Mouse (Mus musculus): ENCODE measurements at regions not wholly inside any gene's neighbourhood (a gene's known extent, or its start where the extent isn't known, plus 50 kb on each side); places are given as distances from the start of the nearest gene placed in this dataset.

DNA sequence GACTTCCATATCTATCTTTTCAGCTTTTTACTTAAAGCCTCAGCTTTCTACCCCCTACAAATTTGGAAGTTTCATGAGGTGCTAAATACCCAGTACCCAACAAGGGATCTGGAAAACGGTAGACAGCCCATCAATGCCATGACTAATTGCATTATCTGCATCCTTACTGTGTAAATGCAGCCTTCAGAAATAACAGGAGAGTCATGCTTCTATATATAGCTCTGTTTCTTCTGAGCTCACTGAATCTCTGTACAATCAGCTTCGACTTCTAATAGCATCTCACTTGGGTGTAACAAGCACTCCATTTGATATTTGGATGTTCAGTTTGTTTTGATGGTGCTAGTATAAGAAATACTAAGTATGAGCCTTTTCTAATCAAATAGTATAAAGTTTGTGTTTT lies 120.7 kb downstream of the Tmsb4x start:
- Histone ChIP-seq H3K27me3 (replicated peaks) (no peaks in the 10 kb centered on the region), H3K4me2 (no peak overlapping the region), H3K4me1 (no peaks in the 10 kb centered on the region), H3K36me3 (no peaks in the 10 kb centered on the region), H3K4me3 (no peak overlapping the region), H3K27ac (no peak overlapping the region), H3K9me3 (replicated peaks) (no peaks in the 10 kb centered on the region), H3K9ac (no peak overlapping the region)
- no peak for ATAC-seq
- 40% methylated on average over 2 of the region's 2 CpGs for WGBS (ENCODE audit: insufficient replicate concordance)

DNA sequence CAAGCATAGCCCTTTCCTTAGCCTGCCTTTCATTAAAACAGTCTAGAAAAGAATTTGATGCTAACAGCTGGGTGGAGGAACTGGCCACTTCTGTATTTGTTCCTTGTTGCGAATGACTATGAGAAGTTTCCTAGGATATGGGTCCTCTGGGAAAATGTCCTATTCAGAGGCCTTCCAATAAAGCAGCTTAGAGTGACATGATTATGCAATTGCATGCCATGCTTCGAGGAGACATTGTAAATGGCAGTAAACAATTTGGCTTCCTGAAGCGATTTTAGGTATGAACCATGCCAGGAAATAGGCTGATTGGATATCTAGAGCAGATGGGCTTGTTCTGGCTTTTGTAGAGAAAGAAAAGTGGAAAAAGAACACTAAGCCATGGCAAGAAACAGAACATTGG lies 128.3 kb downstream of the Tmsb4x start:
- Histone ChIP-seq H3K27me3 (replicated peaks) (no peaks in the 10 kb centered on the region; the same call in 1 of the 2 replicates), H3K9me3 (replicated peaks) (no peaks in the 10 kb centered on the region), H3K9ac (no peak overlapping the region), H3K4me1 (no peaks in the 10 kb centered on the region), H3K4me3 (no peak overlapping the region), H3K27ac (no peak overlapping the region), H3K4me2 (no peak overlapping the region), H3K36me3 (no peaks in the 10 kb centered on the region)
- WGBS (ENCODE audit: insufficient replicate concordance): 56% methylated on average over 3 of the region's 3 CpGs
- ATAC-seq: no peak

DNA sequence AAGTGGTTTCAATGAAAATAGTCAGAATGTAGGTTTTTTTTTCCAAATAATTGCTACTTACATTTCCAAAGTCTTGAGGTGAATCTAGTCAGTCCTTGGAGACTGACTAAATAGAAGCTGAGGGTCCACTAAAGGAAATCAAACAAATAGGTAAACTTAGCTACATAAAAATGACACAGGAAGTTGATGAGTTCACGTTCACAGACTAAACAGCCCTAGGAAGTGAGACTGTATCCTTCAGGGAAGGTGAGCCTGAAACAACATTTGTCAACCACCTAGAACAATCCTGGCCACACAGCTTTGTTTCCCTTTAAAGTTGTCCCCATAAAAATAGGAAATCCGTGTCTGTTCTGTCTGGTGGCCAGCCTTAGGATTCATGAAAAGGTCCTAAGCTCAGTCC lies 140.0 kb downstream of the Tmsb4x start:
- ATAC-seq: no peak
- Histone ChIP-seq H3K27ac (no peak overlapping the region), H3K9me3 (replicated peaks) (no peaks in the 10 kb centered on the region), H3K4me1 (no peaks in the 10 kb centered on the region), H3K9ac (no peak overlapping the region), H3K36me3 (no peaks in the 10 kb centered on the region), H3K4me3 (no peak overlapping the region), H3K4me2 (no peak overlapping the region), H3K27me3 (replicated peaks) (0 out of 2 replicates have a peak, but pooled peaks cover 4% of the 10 kb centered on the region)
- WGBS (ENCODE audit: insufficient replicate concordance): 44% methylated on average over 2 of the region's 2 CpGs

DNA sequence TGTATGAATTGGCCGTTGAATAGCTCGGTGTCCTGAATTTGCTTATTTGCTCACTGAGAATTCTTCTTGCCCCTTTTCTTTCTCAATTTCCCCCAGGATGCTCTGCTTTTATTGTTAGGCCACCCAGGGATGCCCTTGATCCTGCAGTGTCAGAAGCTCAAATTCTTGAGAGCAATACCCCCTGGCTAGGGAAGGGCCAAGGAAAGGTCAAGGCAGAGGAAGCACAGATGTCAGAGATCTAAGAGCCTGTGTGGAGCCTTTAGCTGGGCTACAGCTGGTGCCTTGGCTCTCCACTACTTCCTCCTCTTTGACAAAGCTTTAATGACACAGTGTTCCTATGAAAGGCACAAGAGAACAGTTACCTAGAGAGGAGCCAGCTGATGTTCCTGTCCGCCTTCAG lies 141.2 kb downstream of the Tmsb4x start:
- Histone ChIP-seq H3K27ac (no peak overlapping the region), H3K36me3 (no peaks in the 10 kb centered on the region), H3K9ac (no peak overlapping the region), H3K27me3 (replicated peaks) (0 out of 2 replicates have a peak, but pooled peaks cover 4% of the 10 kb centered on the region), H3K4me1 (no peaks in the 10 kb centered on the region), H3K4me2 (no peak overlapping the region), H3K9me3 (replicated peaks) (no peaks in the 10 kb centered on the region), H3K4me3 (no peak overlapping the region)
- ATAC-seq: no peak
- 79% methylated on average over 3 of the region's 3 CpGs for WGBS (ENCODE audit: insufficient replicate concordance)

DNA sequence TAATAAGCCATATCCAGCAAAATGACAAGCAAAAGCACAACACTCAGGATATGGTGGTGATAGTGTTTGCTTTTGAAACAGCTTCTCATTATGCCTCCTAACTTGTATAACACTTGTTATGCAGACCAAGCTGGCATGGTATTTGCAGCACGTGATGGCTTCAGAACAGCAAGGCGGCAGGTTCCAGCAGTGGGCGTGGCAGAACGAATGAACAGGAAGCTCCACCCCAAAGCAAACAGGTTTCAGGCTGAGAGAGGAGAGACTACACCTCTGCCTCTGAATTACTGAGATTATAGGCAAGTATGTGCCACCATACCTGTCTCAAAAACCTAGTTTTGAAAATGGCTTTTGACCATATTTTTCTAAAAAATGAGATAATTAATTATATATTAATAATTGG lies 145.2 kb downstream of the Tmsb4x start:
- ATAC-seq: no peak
- WGBS (ENCODE audit: insufficient replicate concordance): 30% methylated on average over 4 of the region's 4 CpGs

DNA sequence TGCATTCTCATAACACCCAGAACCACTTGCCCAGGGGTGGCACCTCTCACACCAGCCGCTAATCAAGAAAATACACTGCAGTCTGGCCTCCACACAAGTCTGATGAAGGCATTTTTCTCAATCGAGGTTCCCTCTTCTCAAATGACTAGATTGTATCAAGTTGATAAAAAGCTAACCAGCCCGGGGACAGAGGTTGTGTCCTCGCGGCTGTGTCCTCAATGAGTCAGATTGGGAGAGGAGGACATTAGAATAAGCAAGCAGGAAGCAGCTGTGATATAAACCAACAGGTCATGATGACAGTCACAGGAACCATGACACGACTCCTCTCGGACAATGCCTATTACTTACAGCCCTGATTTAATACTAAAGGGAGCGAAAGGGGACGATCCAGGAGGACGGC lies 156.7 kb downstream of the Tmsb4x start:
- Histone ChIP-seq H3K27ac (no peak overlapping the region), H3K27me3 (replicated peaks) (no peaks in the 10 kb centered on the region; the same call in 1 of the 2 replicates), H3K36me3 (no peaks in the 10 kb centered on the region), H3K4me3 (no peak overlapping the region), H3K4me2 (no peak overlapping the region), H3K4me1 (peaks cover 5% of the 10 kb centered on the region; the same call in 1 of the 2 replicates), H3K9me3 (replicated peaks) (no peaks in the 10 kb centered on the region), H3K9ac (no peak overlapping the region)
- no peak for ATAC-seq
- WGBS (ENCODE audit: insufficient replicate concordance): 63% methylated on average over 10 of the region's 10 CpGs

More for the DNA sequence above, 145.2 kb downstream of the Tmsb4x start:
- H3K27me3 ChIP-seq (replicated peaks): peaks cover 4% of the 10 kb centered on the region; the same call in 1 of the 2 replicates
- H3K4me3 ChIP-seq: no peak overlapping the region
- no peaks in the 10 kb centered on the region for H3K4me1 ChIP-seq
- no peaks in the 10 kb centered on the region for H3K36me3 ChIP-seq
- no peaks in the 10 kb centered on the region for H3K9me3 ChIP-seq (replicated peaks)
- no peak overlapping the region for H3K27ac ChIP-seq
- no peak overlapping the region for H3K9ac ChIP-seq
- no peak overlapping the region for H3K4me2 ChIP-seq

DNA sequence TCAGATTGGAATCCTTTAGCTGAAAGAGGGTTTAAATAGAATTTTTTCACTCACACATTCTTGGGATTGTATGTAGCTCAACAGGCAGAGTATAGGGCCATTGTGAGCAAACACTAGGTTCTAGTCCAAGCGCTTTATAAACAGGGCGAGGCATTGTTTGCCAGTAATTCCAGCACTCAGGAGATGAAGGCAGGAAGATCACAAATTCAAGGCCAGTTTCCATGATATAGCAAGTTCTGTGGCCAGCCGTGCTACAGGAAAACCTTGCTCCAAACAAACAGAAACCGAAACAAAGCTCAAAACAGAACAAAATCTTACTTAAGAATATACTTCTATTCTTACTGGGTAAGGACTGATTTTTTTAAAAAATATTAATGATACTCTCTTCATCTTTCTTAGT lies 159.0 kb downstream of the Tmsb4x start:
- Histone ChIP-seq H3K27ac (no peak overlapping the region), H3K9me3 (replicated peaks) (no peaks in the 10 kb centered on the region), H3K4me3 (no peak overlapping the region), H3K4me2 (no peak overlapping the region), H3K27me3 (replicated peaks) (no peaks in the 10 kb centered on the region), H3K36me3 (no peaks in the 10 kb centered on the region), H3K9ac (no peak overlapping the region), H3K4me1 (peaks cover 5% of the 10 kb centered on the region; the same call in 1 of the 2 replicates)
- ATAC-seq: no peak
- 68% methylated on average over 4 of the region's 4 CpGs for WGBS (ENCODE audit: insufficient replicate concordance)

DNA sequence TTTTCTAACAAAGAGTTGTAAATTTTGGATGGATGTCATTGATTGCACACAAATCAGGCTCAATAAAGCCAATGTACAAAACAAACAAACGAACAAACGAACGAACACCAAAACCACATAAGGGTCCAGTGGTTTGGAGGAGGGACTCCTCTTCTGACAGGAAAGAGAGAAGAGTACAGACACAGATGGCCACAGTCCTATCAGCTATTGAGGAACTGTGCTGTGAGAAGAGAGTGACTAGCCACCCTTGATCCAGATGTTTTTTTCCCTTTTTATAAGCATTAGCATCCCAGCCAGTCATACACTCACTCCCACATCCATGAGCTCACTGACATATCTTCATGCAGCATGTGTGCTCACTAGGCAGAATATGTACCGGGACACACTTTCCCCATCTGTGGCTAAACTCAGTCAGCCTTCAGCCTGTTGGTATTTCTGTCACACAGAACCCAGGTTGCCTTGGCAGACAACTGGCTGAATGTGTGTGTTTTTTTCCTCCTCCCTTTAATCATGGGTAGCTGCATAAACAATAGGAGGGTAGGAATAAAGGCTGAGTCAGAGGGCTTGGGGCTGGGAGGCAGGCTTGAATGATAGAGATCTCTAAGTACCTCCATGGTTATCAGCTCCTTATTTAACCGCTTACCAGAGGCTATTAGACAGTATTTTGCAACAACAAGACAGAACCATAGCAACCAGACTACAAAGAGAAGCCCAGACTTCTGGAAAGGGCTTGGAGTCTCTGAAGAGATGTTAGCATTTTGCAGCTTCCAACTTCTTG lies 159.7 kb downstream of the Tmsb4x start:
- Histone ChIP-seq H3K4me3 (no peak overlapping the region), H3K27ac (no peak overlapping the region), H3K36me3 (no peaks in the 10 kb centered on the region), H3K4me1 (peaks cover 5% of the 10 kb centered on the region; the same call in 1 of the 2 replicates), H3K9me3 (replicated peaks) (no peaks in the 10 kb centered on the region), H3K27me3 (replicated peaks) (no peaks in the 10 kb centered on the region; the same call in 1 of the 2 replicates), H3K4me2 (no peak overlapping the region), H3K9ac (no peak overlapping the region)
- 44% methylated on average over 5 of the region's 5 CpGs for WGBS (ENCODE audit: insufficient replicate concordance)
- ATAC-seq: 0 out of 2 replicates have a peak, but pooled peaks have one; percentile 32

DNA sequence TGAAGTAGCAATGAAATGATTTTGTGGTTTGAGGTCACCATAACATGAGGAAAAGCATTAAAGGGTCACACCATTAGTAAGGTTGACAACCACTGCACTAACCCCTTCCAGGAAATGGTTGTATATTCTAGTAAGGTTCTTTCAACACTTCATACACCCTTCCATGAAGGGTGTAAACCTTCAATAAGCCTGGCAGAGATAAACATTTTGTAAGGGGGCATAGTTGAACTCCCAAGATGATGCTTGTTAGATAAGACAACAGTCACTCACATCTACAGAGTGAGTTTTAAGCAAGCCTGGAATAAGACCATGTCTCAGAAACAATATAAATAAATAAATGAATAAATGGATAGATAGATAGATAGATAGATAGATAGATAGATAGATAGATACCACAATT lies 171.1 kb downstream of the Tmsb4x start:
- Histone ChIP-seq H3K36me3 (no peaks in the 10 kb centered on the region), H3K9ac (no peak overlapping the region), H3K27me3 (replicated peaks) (no peaks in the 10 kb centered on the region), H3K9me3 (replicated peaks) (no peaks in the 10 kb centered on the region), H3K4me3 (no peak overlapping the region), H3K4me2 (no peak overlapping the region), H3K27ac (no peak overlapping the region), H3K4me1 (no peaks in the 10 kb centered on the region)
- ATAC-seq: peak; percentile 72

DNA sequence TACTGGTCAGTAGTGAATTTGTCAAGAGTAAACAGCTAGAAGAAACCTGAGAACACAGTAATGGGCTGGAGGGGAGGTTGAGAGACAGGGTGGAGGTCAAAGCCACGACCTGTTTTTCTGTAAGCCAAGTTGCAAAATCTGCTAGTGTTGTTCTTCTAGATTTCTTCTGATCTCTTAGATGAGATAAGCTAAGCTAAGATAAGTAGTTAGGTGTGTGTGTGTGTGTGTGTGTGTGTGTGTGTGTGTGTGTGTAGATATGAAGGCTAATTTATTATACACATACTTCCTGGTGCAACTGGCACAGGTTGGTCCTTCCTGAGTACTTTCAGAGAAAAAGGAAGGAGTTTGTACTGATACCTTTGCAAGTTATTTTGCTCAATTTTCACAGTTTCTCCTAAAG lies 172.8 kb downstream of the Tmsb4x start:
- Histone ChIP-seq H3K4me2 (no peak overlapping the region), H3K4me1 (no peaks in the 10 kb centered on the region)
- no peak for ATAC-seq

DNA sequence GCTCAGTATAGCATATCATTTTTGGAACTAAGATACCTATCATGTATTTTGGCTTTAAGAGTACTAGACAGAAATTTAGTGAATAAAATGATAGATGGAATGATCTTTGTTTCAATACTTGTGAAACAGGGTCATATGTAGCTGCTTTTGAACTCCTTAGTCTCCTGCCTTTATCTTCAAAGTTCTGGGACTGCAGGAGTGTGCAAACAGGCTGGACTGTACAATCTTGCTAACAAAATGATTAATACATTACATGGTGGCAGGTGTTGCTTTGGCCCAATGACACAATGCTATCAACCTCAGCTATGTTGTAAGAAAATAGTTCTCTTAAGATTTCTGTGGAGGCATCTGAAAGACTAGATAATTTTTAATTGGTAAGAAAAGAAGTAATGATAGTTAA lies 173.5 kb downstream of the Tmsb4x start:
- Histone ChIP-seq H3K9me3 (replicated peaks) (no peaks in the 10 kb centered on the region), H3K36me3 (no peaks in the 10 kb centered on the region), H3K27ac (no peak overlapping the region), H3K9ac (no peak overlapping the region), H3K4me3 (no peak overlapping the region), H3K27me3 (replicated peaks) (no peaks in the 10 kb centered on the region), H3K4me1 (no peaks in the 10 kb centered on the region), H3K4me2 (no peak overlapping the region)
- no peak for ATAC-seq

More for the DNA sequence above, 172.8 kb downstream of the Tmsb4x start:
- Histone ChIP-seq H3K36me3 (no peaks in the 10 kb centered on the region), H3K9me3 (replicated peaks) (no peaks in the 10 kb centered on the region), H3K27ac (no peak overlapping the region), H3K4me3 (no peak overlapping the region), H3K27me3 (replicated peaks) (no peaks in the 10 kb centered on the region), H3K9ac (no peak overlapping the region)
- 23% methylated on average over 1 of the region's 1 CpGs for WGBS (ENCODE audit: insufficient replicate concordance)

DNA sequence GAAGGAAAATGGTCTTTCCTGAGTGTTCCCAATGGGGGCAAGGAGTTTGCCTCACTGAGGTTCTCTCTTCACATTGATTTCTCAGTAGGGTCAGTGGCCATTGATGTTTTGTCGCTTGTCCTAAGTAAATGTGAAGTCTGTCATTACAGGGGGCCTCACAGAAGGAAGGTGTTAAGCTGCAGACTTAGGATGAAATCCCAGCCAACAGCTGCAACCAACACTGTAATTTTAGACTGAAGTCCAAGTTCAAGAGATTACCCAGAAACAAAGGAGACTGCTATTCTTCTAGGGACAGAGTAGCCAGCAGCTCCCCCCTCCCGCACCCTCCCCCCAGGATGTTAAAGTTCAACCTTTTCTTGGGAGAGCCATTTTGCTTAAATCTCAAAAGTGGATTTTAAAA lies 176.0 kb downstream of the Tmsb4x start:
- Histone ChIP-seq H3K4me2 (no peak overlapping the region), H3K4me1 (no peaks in the 10 kb centered on the region), H3K4me3 (no peak overlapping the region), H3K36me3 (no peaks in the 10 kb centered on the region), H3K9me3 (replicated peaks) (no peaks in the 10 kb centered on the region), H3K27ac (no peak overlapping the region), H3K9ac (no peak overlapping the region), H3K27me3 (replicated peaks) (no peaks in the 10 kb centered on the region)
- 76% methylated on average over 2 of the region's 2 CpGs for whole genome bisulfite sequencing (ENCODE audit: insufficient replicate concordance)
- no peak for ATAC-seq

DNA sequence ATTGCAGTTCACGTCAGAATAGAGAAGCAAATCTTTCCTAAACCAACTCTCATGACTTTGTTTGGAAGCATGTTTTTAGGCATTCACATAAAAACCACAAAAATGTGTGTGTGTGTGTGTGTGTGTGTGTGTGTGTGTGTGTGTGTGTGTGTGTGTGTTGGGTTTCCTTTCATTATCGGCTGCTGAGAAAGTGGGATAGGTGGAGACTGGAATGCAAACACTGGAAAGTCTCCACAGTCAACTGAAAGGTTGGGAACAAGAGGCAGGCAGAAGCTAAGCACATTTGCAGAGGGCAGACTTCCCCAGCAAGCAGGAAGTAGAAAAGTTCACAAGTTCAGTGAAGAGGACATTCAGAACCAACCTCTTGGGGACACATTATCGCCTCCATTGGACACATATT lies 176.5 kb downstream of the Tmsb4x start:
- no peaks in the 10 kb centered on the region for H3K9me3 ChIP-seq (replicated peaks)
- no peak overlapping the region for H3K27ac ChIP-seq
- WGBS (ENCODE audit: insufficient replicate concordance): 32% methylated on average over 2 of the region's 3 CpGs
- no peaks in the 10 kb centered on the region for H3K4me1 ChIP-seq
- H3K36me3 ChIP-seq: no peaks in the 10 kb centered on the region
- no peak for ATAC-seq
- H3K27me3 ChIP-seq (replicated peaks): no peaks in the 10 kb centered on the region
- H3K4me2 ChIP-seq: no peak overlapping the region
- H3K4me3 ChIP-seq: no peak overlapping the region
- H3K9ac ChIP-seq: no peak overlapping the region

Measured in liver, embryonic 12.5 days (tissue).